In the genomic region with DNA sequence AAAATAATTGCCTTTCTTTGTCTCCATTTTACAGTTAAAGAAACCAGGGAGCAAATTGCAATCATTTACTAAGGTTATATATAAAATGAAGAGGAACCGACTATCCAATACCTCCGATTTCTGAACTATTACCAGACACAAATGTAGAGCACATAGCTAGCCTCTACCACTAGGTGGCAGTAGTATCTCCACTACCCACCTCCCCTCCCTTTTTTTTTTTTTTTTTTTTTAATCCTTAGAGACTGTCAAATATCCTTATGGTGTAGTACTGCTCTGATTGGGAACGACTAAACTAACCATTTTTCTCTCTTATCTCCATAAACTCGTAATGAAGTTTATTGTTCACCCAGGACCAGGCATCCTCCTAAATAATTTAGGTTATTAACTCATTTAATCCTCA, we compare ENCODE assay signal across 8 mouse cellular contexts. TPM values are rescaled to one million over a fixed set of nuclear protein-coding genes. Genes with fewer than 3 reads are reported as not detected.
DNase-seq lines count a peak whose midpoint lies in the region; ATAC-seq and TF ChIP-seq lines count a peak whose summit lies in the region.

No protein-coding gene starts in this region.

- H3K4me3 ChIP-seq in hindbrain, postnatal 0 days (ENCODE audit: low read length): no peak overlapping the region

- no peak overlapping the region for H3K4me2 ChIP-seq in hindbrain, postnatal 0 days (ENCODE audit: low read depth, low read length)

- no peak overlapping the region for H3K27ac ChIP-seq in hindbrain, postnatal 0 days

- H3K9ac ChIP-seq in hindbrain, postnatal 0 days (replicated peaks; ENCODE audit: low read length): no peak overlapping the region

- TF ChIP-seq CTCF in hindbrain, postnatal 0 days (IDR thresholded peaks at IDR 0.05; ENCODE audit: low read depth): peak; percentile 77

- 50% methylated on average over 4 of the region's 4 CpGs for WGBS in hindbrain, postnatal 0 days

- DNase-seq in kidney, adult 9 months: peak; percentile 67
- no peak for DNase-seq in kidney, adult 11 months
- peak; percentile 83 for DNase-seq in A20 (ENCODE audit: low read depth, low spot score)
- peak; percentile 84 for DNase-seq in ES-CJ7 (ENCODE audit: low read depth, low spot score)
- DNase-seq in hindbrain, postnatal 0 days (ENCODE audit: low spot score): peak; percentile 81
- DNase-seq in testis, postnatal 10 days (ENCODE audit: low spot score): no peak
- no peak for DNase-seq in ovary, postnatal 10 days (ENCODE audit: low spot score)
- no peak for DNase-seq in urinary bladder, postnatal 10 days (ENCODE audit: low spot score)

- H3K4me1 ChIP-seq in hindbrain, postnatal 0 days (ENCODE audit: insufficient read depth, low read length): no peaks in the 10 kb centered on the region

- H3K27me3 ChIP-seq in hindbrain, postnatal 0 days (ENCODE audit: insufficient read depth, low read length): no peaks in the 10 kb centered on the region

- H3K9me3 ChIP-seq in hindbrain, postnatal 0 days (ENCODE audit: low read length): no peaks in the 10 kb centered on the region

- 0 out of 2 replicates have a peak, but pooled peaks have one; percentile 15 for ATAC-seq in hindbrain, postnatal 0 days

- no peaks in the 10 kb centered on the region for H3K36me3 ChIP-seq in hindbrain, postnatal 0 days (ENCODE audit: insufficient read depth, low read length)

RNA-seq across cellular contexts. Expression of gene C1rl, which starts 12.6 kb away (rescaled TPM):
- total RNA-seq in hindbrain, postnatal 0 days (2014; rRNA removed): 0.31 and 0.68 TPM in 2 replicates
- polyA plus RNA-seq in hindbrain, postnatal 0 days (2015; fragmentation: Nextera tagmentation; extraction: Ambion mirVana): 0.39 and 0.41 TPM in 2 replicates

RNA-seq across cellular contexts. Expression of gene Clstn3, which starts 15.7 kb away (rescaled TPM):
- 338 and 342 TPM in 2 replicates for total RNA-seq in hindbrain, postnatal 0 days (2014; rRNA removed)
- polyA plus RNA-seq in hindbrain, postnatal 0 days (2015; fragmentation: Nextera tagmentation; extraction: Ambion mirVana): 171 and 184 TPM in 2 replicates

RNA-seq across cellular contexts. Expression of gene C1ra, which starts 31.9 kb away (rescaled TPM):
- total RNA-seq in hindbrain, postnatal 0 days (2014; rRNA removed): 0.42 and 1.0 TPM in 2 replicates
- 0.73 and 0.83 TPM in 2 replicates for polyA plus RNA-seq in hindbrain, postnatal 0 days (2015; fragmentation: Nextera tagmentation; extraction: Ambion mirVana)

Comparison
In these comparisons a context has a peak if more than half of its experiments do, and no peak if none do; other contexts are left out.
1. DNase-seq: peak in kidney, adult 9 months (single experiment), A20 (single experiment), ES-CJ7 (single experiment) and hindbrain, postnatal 0 days (single experiment); none in kidney, adult 11 months (single experiment), testis, postnatal 10 days (single experiment), ovary, postnatal 10 days (single experiment) and urinary bladder, postnatal 10 days (single experiment).